Mouse (Mus musculus): ENCODE results near the gene Hsd3b7.
"Not testable (repeated sequence)": the region's sequence is repeated elsewhere in the genome, so short reads cannot be mapped to it uniquely, and the experiment has no call there.

Gene Hsd3b7

GRCm38 (mm10) chr7:127800435-127801009 is at the start of gene Hsd3b7:
Hsd3b7 (plus strand) TSS chr7:127800604.
- peak; percentile 81 for DNase-seq

- no peak for DNase-seq
Measured at GRCm38 (mm10) chr7:127751619-127752018, 48.8 kb upstream of the Hsd3b7 start.

- DNase-seq, result no peak
Measured at GRCm38 (mm10) chr7:127752069-127752468, 48.3 kb upstream of the Hsd3b7 start.

GRCm38 (mm10) chr7:127753158-127753557 is 47.2 kb upstream of the Hsd3b7 start:
- DNase-seq, result no peak

- DNase-seq, result no peak
Measured at GRCm38 (mm10) chr7:127753741-127754140, 46.7 kb upstream of the Hsd3b7 start.

- no peak for DNase-seq
Measured at GRCm38 (mm10) chr7:127759716-127760115, 40.7 kb upstream of the Hsd3b7 start.

- DNase-seq, result no peak
Measured at GRCm38 (mm10) chr7:127760478-127760877, 39.9 kb upstream of the Hsd3b7 start.

- DNase-seq, result no peak
Measured at GRCm38 (mm10) chr7:127761026-127761425, 39.4 kb upstream of the Hsd3b7 start.

GRCm38 (mm10) chr7:127763642-127764041 is 36.8 kb upstream of the Hsd3b7 start:
- DNase-seq, result no peak

- DNase-seq, result no peak
Measured at GRCm38 (mm10) chr7:127765756-127766155, 34.6 kb upstream of the Hsd3b7 start.

GRCm38 (mm10) chr7:127766851-127767609 is 33.4 kb upstream of the Hsd3b7 start:
- no peak for DNase-seq

GRCm38 (mm10) chr7:127767671-127768345 is 32.6 kb upstream of the Hsd3b7 start:
- no peak for DNase-seq

- no peak for DNase-seq
Measured at GRCm38 (mm10) chr7:127768346-127768996, 31.9 kb upstream of the Hsd3b7 start.

- peak; percentile 96 for DNase-seq
Measured at GRCm38 (mm10) chr7:127768997-127769593, 31.3 kb upstream of the Hsd3b7 start.

- DNase-seq, result peak; percentile 86
Measured at GRCm38 (mm10) chr7:127769651-127770038, 30.8 kb upstream of the Hsd3b7 start, which contains the start of gene Orai3. Orai3 (plus strand) TSS chr7:127769815.

GRCm38 (mm10) chr7:127770039-127770905 is 30.1 kb upstream of the Hsd3b7 start:
- DNase-seq, result no peak

- DNase-seq, result peak; percentile 53
Measured at GRCm38 (mm10) chr7:127771262-127771661, 29.1 kb upstream of the Hsd3b7 start.

GRCm38 (mm10) chr7:127772080-127772479 is 28.3 kb upstream of the Hsd3b7 start:
- DNase-seq, result no peak

GRCm38 (mm10) chr7:127772557-127772956 is 27.8 kb upstream of the Hsd3b7 start:
- no peak for DNase-seq

- DNase-seq, result no peak
Measured at GRCm38 (mm10) chr7:127773664-127774384, 26.6 kb upstream of the Hsd3b7 start.

- not testable (repeated sequence) for DNase-seq
Measured at GRCm38 (mm10) chr7:127775837-127776236, 24.6 kb upstream of the Hsd3b7 start.
